Mouse (Mus musculus) B cell, adult 67 days (primary cell): ENCODE data around the gene Phka2. TPM values are rescaled to one million over a fixed set of nuclear protein-coding genes. Genes with fewer than 3 reads are reported as not detected.

ENCODE experiments used
- total RNA-seq, 2 experiments: library from RNA; stranded (reverse); gene quantifications; 4 replicates each; pipeline ENCODE4 v1.2.4; 2023

Gene Phka2
- total RNA-seq = 10 to 100 TPM; 24.5 to 28.1 TPM

GRCm38 (mm10) chrX:160502048-160503041, at the start of gene Phka2:
Phka2 (plus strand) TSS chrX:160502166.

Other genes with a start within 250 kb of the Phka2 start
- not detected for gene Adgrg2, start 111.5 kb upstream of the Phka2 start, total RNA-seq
- not detected for gene Ppef1, start 233.6 kb downstream of the Phka2 start, total RNA-seq